Mouse (Mus musculus) megakaryocyte, embryonic 14.5 days (primary cell): Measurements from ENCODE around the gene Scnn1a.

ENCODE experiments used
- FLI1 ChIP-seq: IDR thresholded peaks from 2 replicates; pipeline ENCODE4 v1.6.1; 2012; ENCODE audit warnings: low read length, inconsistent platforms, mixed read lengths
- GATA1 ChIP-seq: IDR thresholded peaks from 3 replicates; pipeline ENCODE4 v1.6.1; 2012; ENCODE audit warnings: mixed read lengths, low read length, inconsistent platforms, borderline replicate concordance

GRCm38 (mm10) chr6:125272228-125272785, 48.2 kb upstream of the Scnn1a start:
- TF ChIP-seq GATA1, result no peak
- no peak for TF ChIP-seq FLI1
